Mouse (Mus musculus) neural tube, embryonic 12.5 days (tissue): ENCODE results near the gene Casc3. TPM values are rescaled to one million over a fixed set of nuclear protein-coding genes. Genes with fewer than 3 reads are reported as not detected.

Experiments used
- ATAC-seq: fragments of 200-750 bp; cut with Nextera tagmentation; 2 replicates; pipeline ENCODE4 v1.8.0; 2017; ENCODE audit warnings: low read depth, mild to moderate bottlenecking, moderate TSS enrichment, moderate library complexity; ENCODE audit not compliant: low FRiP score
- H3K27ac ChIP-seq: fragments of 300-500 bp; sonication (generic); 2 replicates; pipeline ENCODE4 v1.5.1; 2016
- H3K27me3 ChIP-seq: fragments of 300-500 bp; sonication (generic); replicated peaks from 2 replicates; pipeline ENCODE4 v1.6.1; 2016; ENCODE audit warnings: mild to moderate bottlenecking
- H3K36me3 ChIP-seq: fragments of 300-500 bp; sonication (generic); 2 replicates; pipeline ENCODE4 v1.6.1; 2016; ENCODE audit warnings: mild to moderate bottlenecking
- H3K4me1 ChIP-seq: fragments of 300-500 bp; sonication (generic); 2 replicates; pipeline ENCODE4 v1.6.1; 2016
- H3K4me2 ChIP-seq: fragments of 300-500 bp; sonication (generic); replicated peaks from 2 replicates; pipeline ENCODE4 v1.6.1; 2016; ENCODE audit warnings: mild to moderate bottlenecking
- H3K4me3 ChIP-seq: fragments of 300-500 bp; sonication (generic); 2 replicates; pipeline ENCODE4 v1.5.1; 2016
- H3K9ac ChIP-seq: fragments of 300-500 bp; sonication (generic); 2 replicates; pipeline ENCODE4 v1.6.1; 2016; ENCODE audit warnings: mild to moderate bottlenecking
- H3K9me3 ChIP-seq: fragments of 300-500 bp; sonication (generic); 2 replicates; pipeline ENCODE4 v1.6.1; 2016; ENCODE audit warnings: mild to moderate bottlenecking
- WGBS: fragments of 180-500 bp; shearing (Covaris S2); methylation state at CpG from one replicate; pipeline ENCODE4 v1.1.7; 2016; 5-methylcytosine and 5-hydroxymethylcytosine counted together
- polyA plus RNA-seq: library from polyadenylated mRNA; unstranded; fragments of >200 nt; fragmentation: Nextera tagmentation; extraction: Ambion mirVana; gene quantifications from 2 replicates; pipeline ENCODE4 v1.2.1, GENCODE M21; 2016

Gene Casc3
- 65.1 and 68.5 TPM in 2 replicates for polyA plus RNA-seq

DNA sequence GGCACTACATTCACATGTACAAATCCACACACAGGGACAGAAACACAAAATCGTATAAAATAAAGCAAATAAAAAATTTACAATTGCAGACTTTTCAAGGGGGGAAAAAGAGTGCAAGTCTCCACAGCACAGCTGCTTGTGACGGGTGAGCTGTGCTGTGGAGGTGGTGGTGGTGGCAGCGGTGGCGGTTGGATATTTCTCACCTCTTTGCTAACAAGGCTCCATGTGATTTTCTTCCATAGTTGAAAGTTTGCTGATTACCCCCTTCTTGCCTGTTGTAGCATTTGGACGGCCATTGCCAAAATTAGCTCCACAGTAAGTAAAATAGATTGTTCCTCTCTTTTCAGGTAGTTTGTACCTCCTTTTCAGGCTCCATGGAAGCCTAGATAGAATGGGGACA lies at the start of gene Casc3:
Gene Casc3, plus strand, starts transcription at position 301 of the 400 bp plus-strand sequence.
- 92% methylated on average over 5 of the region's 5 CpGs for WGBS
- H3K4me1 ChIP-seq, result no peaks in the 10 kb centered on the region
- H3K4me3 ChIP-seq, result no peak within 1 kb of the TSS
- H3K9ac ChIP-seq, result no peak within 1 kb of the TSS
- no peak within 1 kb of the TSS for H3K4me2 ChIP-seq
- H3K27me3 ChIP-seq, result no peaks in the 10 kb centered on the region
- no peak within 1 kb of the TSS for H3K27ac ChIP-seq
- no peaks in the 10 kb centered on the region for H3K9me3 ChIP-seq
- no peak for ATAC-seq
- H3K36me3 ChIP-seq, result peaks cover 79% of the 10 kb centered on the region

GRCm38 (mm10) chr11:98755726-98756380 lies 48.9 kb upstream of the Casc3 start:
- Histone ChIP-seq H3K4me3 (no peak overlapping the region), H3K9me3 (no peaks in the 10 kb centered on the region), H3K4me2 (no peak overlapping the region), H3K9ac (no peak overlapping the region), H3K4me1 (peaks cover 38% of the 10 kb centered on the region), H3K27me3 (no peaks in the 10 kb centered on the region), H3K27ac (no peak overlapping the region), H3K36me3 (peaks cover 47% of the 10 kb centered on the region)
- ATAC-seq, result no peak
- WGBS, result 94% methylated on average over 6 of the region's 6 CpGs

DNA sequence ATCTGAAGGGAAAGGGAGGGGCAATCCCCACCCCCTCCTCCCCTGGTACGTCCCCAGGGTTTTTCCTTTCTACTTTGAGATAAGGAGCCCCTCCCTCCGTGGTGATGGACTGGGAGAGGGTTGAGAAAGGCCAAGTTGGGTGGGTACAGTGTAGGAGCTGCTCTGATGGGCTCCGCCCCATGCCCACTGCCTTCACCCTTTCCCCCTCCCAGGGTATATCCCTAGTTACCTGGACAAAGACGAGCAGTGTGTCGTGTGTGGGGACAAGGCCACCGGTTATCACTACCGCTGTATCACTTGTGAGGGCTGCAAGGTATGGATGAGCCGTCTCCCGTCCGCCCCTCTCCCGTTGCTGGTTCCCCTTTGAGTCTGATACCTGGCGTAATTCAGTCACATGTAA lies 48.0 kb upstream of the Casc3 start:
- H3K4me1 ChIP-seq, result peaks cover 30% of the 10 kb centered on the region
- H3K36me3 ChIP-seq, result peaks cover 54% of the 10 kb centered on the region

GRCm38 (mm10) chr11:98761939-98762338 lies 42.8 kb upstream of the Casc3 start:
- no peak overlapping the region for H3K4me3 ChIP-seq
- H3K9ac ChIP-seq, result no peak overlapping the region
- H3K9me3 ChIP-seq, result no peaks in the 10 kb centered on the region
- peaks cover 59% of the 10 kb centered on the region for H3K36me3 ChIP-seq
- no peak overlapping the region for H3K4me2 ChIP-seq
- H3K27me3 ChIP-seq, result no peaks in the 10 kb centered on the region
- H3K4me1 ChIP-seq, result peaks cover 19% of the 10 kb centered on the region
- H3K27ac ChIP-seq, result no peak overlapping the region
- ATAC-seq, result no peak
- 94% methylated on average over 4 of the region's 4 CpGs for WGBS

More for the DNA sequence above, 48.0 kb upstream of the Casc3 start:
- WGBS, result 83% methylated on average over 12 of the region's 12 CpGs
- Histone ChIP-seq H3K27me3 (no peaks in the 10 kb centered on the region), H3K9ac (no peak overlapping the region), H3K27ac (no peak overlapping the region), H3K4me3 (no peak overlapping the region), H3K9me3 (no peaks in the 10 kb centered on the region), H3K4me2 (no peak overlapping the region)
- no peak for ATAC-seq

DNA sequence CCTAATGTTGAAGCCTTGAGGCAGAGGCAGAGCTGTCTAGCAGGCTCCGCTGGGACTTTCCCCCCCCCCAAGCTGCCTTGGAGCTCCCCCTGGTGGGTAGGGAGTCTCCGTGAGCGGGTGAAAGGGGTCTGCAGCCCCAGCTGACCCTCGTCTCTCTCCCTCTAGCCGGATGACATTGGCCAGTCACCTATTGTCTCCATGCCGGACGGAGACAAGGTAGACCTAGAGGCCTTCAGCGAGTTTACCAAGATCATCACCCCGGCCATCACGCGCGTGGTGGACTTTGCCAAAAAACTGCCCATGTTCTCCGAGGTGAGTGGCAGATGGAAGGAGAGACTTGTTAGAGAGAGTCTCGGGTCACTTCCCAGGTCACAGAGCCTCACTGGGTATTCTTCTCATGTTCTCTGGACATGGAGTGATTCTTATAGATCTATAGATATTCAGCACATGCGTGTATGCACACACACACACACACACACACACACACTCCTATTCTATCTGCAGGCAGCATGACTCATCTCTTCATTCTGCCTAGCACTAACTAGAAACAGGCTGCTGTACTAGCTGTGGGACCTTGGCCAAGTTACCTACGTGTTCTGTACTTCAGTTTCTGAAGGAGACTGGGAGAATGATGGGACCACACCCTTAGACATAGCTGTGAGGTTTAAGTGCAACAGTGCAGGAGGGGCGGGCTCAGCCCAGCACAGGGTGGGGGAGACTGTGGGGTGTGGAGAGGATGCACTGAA lies 41.8 kb upstream of the Casc3 start:
- H3K4me3 ChIP-seq, result no peak overlapping the region
- H3K27ac ChIP-seq, result no peak overlapping the region
- no peaks in the 10 kb centered on the region for H3K9me3 ChIP-seq
- H3K9ac ChIP-seq, result no peak overlapping the region
- no peak overlapping the region for H3K4me2 ChIP-seq
- WGBS, result 71% methylated on average over 17 of the region's 17 CpGs
- H3K4me1 ChIP-seq, result peaks cover 29% of the 10 kb centered on the region
- peaks cover 52% of the 10 kb centered on the region for H3K36me3 ChIP-seq
- ATAC-seq, result no peak
- no peaks in the 10 kb centered on the region for H3K27me3 ChIP-seq

DNA sequence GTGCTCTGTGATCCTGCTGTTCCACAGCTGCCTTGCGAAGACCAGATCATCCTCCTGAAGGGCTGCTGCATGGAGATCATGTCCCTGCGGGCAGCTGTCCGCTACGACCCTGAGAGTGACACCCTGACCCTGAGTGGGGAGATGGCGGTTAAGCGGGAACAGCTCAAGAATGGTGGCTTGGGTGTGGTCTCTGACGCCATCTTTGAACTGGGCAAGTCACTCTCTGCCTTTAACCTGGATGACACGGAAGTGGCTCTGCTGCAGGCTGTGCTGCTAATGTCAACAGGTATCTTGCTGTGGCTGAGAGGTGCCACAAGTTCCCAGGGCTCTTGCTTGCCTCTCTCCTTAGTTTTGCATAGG lies 41.2 kb upstream of the Casc3 start:
- H3K4me3 ChIP-seq, result no peak overlapping the region
- peaks cover 35% of the 10 kb centered on the region for H3K4me1 ChIP-seq
- H3K9me3 ChIP-seq, result no peaks in the 10 kb centered on the region
- WGBS, result 87% methylated on average over 8 of the region's 8 CpGs
- ATAC-seq, result no peak
- no peak overlapping the region for H3K27ac ChIP-seq
- peaks cover 56% of the 10 kb centered on the region for H3K36me3 ChIP-seq
- H3K27me3 ChIP-seq, result no peaks in the 10 kb centered on the region
- no peak overlapping the region for H3K9ac ChIP-seq
- no peak overlapping the region for H3K4me2 ChIP-seq

DNA sequence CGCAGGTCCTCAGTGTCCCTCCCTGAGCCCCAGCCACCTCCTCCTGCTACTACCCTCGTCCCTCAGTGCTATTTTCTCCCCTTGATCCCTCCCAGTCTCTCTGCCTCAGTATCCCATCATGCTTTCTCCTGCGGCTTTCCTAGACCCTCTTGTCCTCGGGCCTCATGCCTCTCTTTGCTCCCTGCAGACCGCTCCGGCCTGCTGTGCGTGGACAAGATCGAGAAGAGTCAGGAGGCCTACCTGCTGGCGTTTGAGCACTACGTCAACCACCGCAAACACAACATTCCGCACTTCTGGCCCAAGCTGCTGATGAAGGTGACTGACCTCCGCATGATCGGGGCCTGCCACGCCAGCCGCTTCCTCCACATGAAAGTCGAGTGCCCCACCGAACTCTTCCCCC lies 40.6 kb upstream of the Casc3 start:
- Histone ChIP-seq H3K4me3 (no peak overlapping the region), H3K4me2 (no peak overlapping the region), H3K9ac (no peak overlapping the region), H3K9me3 (no peaks in the 10 kb centered on the region), H3K27me3 (no peaks in the 10 kb centered on the region), H3K36me3 (peaks cover 62% of the 10 kb centered on the region), H3K27ac (no peak overlapping the region), H3K4me1 (peaks cover 41% of the 10 kb centered on the region)
- WGBS, result 88% methylated on average over 18 of the region's 18 CpGs
- ATAC-seq, result no peak

DNA sequence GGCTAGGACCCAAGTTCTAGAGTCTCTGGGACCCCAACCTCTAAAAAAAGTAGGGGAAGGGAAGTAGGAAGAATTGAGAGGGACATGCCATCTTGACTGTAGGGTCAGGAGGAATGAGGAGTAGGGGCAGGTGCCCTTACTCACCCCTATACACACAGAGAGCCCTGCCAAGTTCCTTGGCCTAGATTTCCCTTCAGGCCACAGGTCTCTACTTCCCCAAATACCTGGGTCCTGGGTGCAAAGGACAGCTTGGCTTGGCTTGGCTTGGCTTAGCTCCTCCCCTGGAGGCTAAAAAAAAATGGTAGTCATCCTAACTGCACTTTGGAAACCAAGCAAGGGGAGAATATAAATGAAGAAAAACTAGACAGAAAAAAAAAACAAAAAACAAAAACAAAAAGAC lies 40.0 kb upstream of the Casc3 start:
- Histone ChIP-seq H3K4me1 (peaks cover 41% of the 10 kb centered on the region), H3K27ac (no peak overlapping the region), H3K9me3 (no peaks in the 10 kb centered on the region), H3K4me2 (no peak overlapping the region), H3K4me3 (no peak overlapping the region), H3K36me3 (peaks cover 69% of the 10 kb centered on the region), H3K9ac (no peak overlapping the region), H3K27me3 (no peaks in the 10 kb centered on the region)
- no peak for ATAC-seq

- H3K27ac ChIP-seq, result 0 out of 2 replicates have a peak overlapping the region, but pooled peaks have one; percentile 12
- H3K4me1 ChIP-seq, result peaks cover 41% of the 10 kb centered on the region
- 55% methylated on average over 8 of the region's 9 CpGs for WGBS
- no peak for ATAC-seq
- H3K9me3 ChIP-seq, result no peaks in the 10 kb centered on the region
- H3K27me3 ChIP-seq, result no peaks in the 10 kb centered on the region
- H3K4me3 ChIP-seq, result no peak overlapping the region
- H3K4me2 ChIP-seq, result no peak overlapping the region; the same call in 1 of the 2 replicates
- peaks cover 69% of the 10 kb centered on the region for H3K36me3 ChIP-seq
- H3K9ac ChIP-seq, result no peak overlapping the region; the same call in 1 of the 2 replicates
These were observed 39.0 kb upstream of the Casc3 start for GRCm38 (mm10) chr11:98765421-98766309.

GRCm38 (mm10) chr11:98766346-98766745 lies 38.4 kb upstream of the Casc3 start:
- no peak overlapping the region for H3K9ac ChIP-seq
- WGBS, result 47% methylated on average over 2 of the region's 2 CpGs
- peak overlapping the region; percentile 8; the same call in 1 of the 2 replicates for H3K27ac ChIP-seq
- peaks cover 64% of the 10 kb centered on the region for H3K36me3 ChIP-seq
- H3K9me3 ChIP-seq, result no peaks in the 10 kb centered on the region
- peaks cover 41% of the 10 kb centered on the region for H3K4me1 ChIP-seq
- no peak overlapping the region for H3K4me3 ChIP-seq
- H3K4me2 ChIP-seq, result peak overlapping the region; percentile 49; the same call in 1 of the 2 replicates
- no peak for ATAC-seq
- no peaks in the 10 kb centered on the region for H3K27me3 ChIP-seq

DNA sequence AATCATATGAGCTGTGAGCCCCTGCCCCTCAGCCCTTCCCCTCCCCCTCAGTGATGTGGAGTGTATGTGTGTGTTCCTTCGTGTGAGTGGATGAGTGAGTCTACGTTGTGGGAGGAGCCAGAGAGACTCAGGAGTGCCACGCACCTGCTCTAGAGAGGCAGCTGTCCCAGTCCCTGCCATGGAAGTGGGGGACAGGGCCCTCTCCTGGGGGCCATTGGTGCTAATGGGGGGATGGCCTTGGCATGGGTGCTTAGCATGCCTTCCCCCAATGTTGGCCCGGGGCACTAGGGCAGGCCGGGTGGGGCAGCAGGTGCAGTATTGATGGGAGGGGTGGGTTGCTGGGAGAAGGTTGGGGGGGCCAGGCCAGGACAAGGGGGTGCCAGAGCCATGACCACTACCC lies 37.9 kb upstream of the Casc3 start:
- ATAC-seq, result peak; percentile 34
- no peaks in the 10 kb centered on the region for H3K27me3 ChIP-seq
- no peak overlapping the region for H3K9ac ChIP-seq
- H3K27ac ChIP-seq, result peak overlapping the region; percentile 8; the same call in 1 of the 2 replicates
- peaks cover 59% of the 10 kb centered on the region for H3K36me3 ChIP-seq
- H3K4me1 ChIP-seq, result peaks cover 41% of the 10 kb centered on the region
- WGBS, result 51% methylated on average over 5 of the region's 5 CpGs
- no peak overlapping the region for H3K4me3 ChIP-seq
- peak overlapping the region; percentile 49 for H3K4me2 ChIP-seq
- no peaks in the 10 kb centered on the region for H3K9me3 ChIP-seq

GRCm38 (mm10) chr11:98767276-98767675 lies 37.4 kb upstream of the Casc3 start:
- H3K4me1 ChIP-seq, result peaks cover 41% of the 10 kb centered on the region
- 0 out of 2 replicates have a peak overlapping the region, but pooled peaks have one; percentile 8 for H3K27ac ChIP-seq

More at GRCm38 (mm10) chr11:98767276-98767675, 37.4 kb upstream of the Casc3 start:
- no peaks in the 10 kb centered on the region for H3K9me3 ChIP-seq
- H3K27me3 ChIP-seq, result no peaks in the 10 kb centered on the region
- H3K9ac ChIP-seq, result no peak overlapping the region
- H3K36me3 ChIP-seq, result peaks cover 55% of the 10 kb centered on the region
- H3K4me2 ChIP-seq, result peak overlapping the region; percentile 49
- no peak overlapping the region for H3K4me3 ChIP-seq
- WGBS, result 16% methylated on average over 9 of the region's 9 CpGs
- ATAC-seq, result peak; percentile 54
